Mouse (Mus musculus) gastrocnemius, postnatal 4 days (tissue): ENCODE measurements at regions not wholly inside any gene's neighbourhood (a gene's known extent, or its start where the extent isn't known, plus 50 kb on each side); places are given as distances from the start of the nearest gene placed in this dataset.

ENCODE experiments used
- DNase-seq, 2 experiments: peaks; one replicate each; pipeline ENCODE4 v3.0.0; 2021 to 2022; ENCODE audit warnings: low spot score in 2 of 2, mixed read lengths in 2 of 2

- DNase-seq, result no peak
Measured at GRCm38 (mm10) chr5:120313984-120314383, 117.5 kb upstream of the Lhx5 start.

- DNase-seq, result no peak
Measured at GRCm38 (mm10) chr5:120315116-120315515, 116.4 kb upstream of the Lhx5 start.

DNA sequence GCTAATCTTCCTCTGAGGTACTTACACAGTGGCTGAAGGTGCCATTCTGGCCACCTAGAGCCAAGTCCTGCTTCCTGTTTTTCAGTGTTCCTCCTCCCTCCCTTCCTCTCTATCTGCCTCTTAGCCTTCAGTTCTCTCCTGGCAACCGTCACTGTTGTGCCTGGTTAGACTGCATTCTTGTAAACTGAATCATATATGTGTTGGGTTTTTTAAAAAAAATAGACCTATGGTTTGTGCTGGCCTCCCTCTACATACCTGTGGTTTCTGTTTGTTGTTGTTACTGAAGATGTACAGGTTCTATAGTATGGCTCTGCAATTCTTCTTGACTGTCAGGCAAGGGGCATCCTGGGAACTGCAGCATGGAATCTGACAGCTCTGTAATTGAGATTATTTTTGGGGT lies 112.5 kb upstream of the Lhx5 start:
- no peak for DNase-seq

- no peak for DNase-seq
Measured at GRCm38 (mm10) chr5:120322031-120322731, 109.3 kb upstream of the Lhx5 start.

- DNase-seq, result no peak
Measured at GRCm38 (mm10) chr5:120322732-120323316, 108.7 kb upstream of the Lhx5 start.

- no peak for DNase-seq
Measured at GRCm38 (mm10) chr5:120324111-120324510, 107.4 kb upstream of the Lhx5 start.

- no peak for DNase-seq
Measured at GRCm38 (mm10) chr5:120325386-120325910, 106.1 kb upstream of the Lhx5 start.

- DNase-seq, result peak in 1 of 2 experiments; percentile 19
Measured at GRCm38 (mm10) chr5:120332030-120332429, 99.5 kb upstream of the Lhx5 start.

DNA sequence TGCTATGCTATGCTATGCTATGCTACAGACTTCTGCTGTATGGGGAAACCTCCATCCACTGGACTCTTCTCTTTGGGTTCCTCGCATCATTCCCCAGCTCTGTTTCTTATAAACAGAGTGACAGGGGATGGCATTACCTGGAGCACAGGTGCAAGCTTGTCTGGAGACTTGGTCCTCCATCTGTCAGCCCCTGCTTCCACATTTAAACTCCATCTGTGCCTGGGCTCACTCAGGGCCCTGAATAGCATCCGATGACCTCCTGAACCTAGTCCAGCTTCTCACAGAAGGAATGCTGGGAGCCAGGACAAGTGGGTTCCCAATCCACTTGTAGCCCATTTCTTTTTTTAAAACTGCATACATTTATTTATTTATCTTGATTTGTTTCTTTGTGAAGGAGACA lies 92.3 kb upstream of the Lhx5 start:
- no peak for DNase-seq

DNA sequence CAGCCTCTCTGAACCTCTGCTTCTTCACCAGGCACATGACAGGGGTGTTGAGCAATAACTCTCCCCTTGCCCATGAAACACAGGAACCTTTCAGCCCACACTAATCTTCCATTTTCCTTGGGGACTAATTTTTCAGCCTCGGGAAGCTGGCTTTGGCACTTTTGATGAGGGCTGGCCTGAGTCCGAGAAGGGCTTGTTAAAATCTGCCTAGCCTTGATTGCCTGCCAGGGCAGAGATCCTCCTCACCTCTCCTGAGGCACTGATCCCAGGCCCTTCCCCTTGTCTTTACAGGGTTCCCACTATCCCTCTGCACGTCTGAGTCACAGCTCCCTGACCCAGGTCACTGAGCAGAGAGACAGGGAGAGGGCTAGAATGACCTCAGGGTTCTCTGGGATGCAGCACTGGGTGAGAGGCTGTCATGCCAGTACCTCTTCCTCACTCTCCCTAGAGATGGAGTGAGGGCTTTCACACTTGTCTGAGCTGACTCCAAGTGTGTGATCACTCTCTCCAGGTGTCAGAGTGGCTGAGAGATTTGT lies 90.7 kb upstream of the Lhx5 start:
- DNase-seq, result no peak

DNA sequence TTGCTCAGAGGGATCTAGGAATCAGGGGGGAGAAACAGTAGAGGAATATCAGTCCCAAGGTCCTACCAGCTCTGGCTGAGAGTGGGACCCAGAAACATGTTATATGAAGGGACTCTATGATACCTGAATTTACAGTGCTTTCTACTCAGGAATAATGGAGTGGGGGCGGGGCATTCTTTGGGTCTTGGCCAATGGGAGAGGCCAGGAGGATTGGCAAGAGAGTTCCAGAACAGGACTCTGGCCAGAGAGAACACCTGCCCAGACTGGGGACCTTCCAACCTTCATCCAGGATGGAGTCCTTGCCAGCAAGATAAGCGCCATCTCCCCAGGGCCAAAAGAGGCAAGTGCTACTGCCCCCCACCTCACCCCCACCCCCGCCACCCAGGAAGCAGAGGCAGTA lies 81.0 kb upstream of the Lhx5 start:
- DNase-seq, result no peak

GRCm38 (mm10) chr5:120351827-120352226 lies 79.7 kb upstream of the Lhx5 start:
- no peak for DNase-seq

GRCm38 (mm10) chr5:120353657-120354056 lies 77.8 kb upstream of the Lhx5 start:
- DNase-seq, result no peak

- no peak for DNase-seq
Measured at GRCm38 (mm10) chr5:120356950-120357349, 74.5 kb upstream of the Lhx5 start.

DNA sequence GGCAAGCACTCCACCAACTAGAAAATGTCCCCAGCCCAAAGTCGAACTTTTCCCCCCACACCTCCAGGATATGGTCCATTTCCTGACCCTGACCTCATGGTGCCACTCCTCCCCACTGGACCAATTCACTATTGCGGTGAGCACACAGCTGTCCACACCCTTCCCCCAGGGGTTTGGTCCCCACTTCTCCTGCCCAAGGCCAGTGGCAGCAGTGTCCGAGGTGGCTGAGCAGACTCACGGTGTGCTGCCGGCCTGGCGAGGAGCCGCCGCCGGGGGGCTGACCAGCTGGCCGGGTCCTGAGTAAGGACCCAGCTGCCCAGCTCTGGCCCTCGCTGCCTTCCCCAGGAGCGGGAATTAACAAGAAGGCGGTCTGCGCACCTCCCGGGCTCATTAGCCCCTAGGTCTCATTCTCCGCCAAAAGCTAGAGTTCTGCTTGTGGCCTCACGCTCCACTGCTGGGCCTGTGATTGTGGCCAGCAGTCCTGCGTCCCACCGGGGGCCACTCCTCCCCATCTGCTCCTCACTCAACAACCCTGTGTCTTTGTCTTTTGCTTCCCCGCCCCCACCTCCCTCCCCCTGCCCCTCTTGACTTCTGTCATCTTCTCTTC lies 73.3 kb upstream of the Lhx5 start:
- DNase-seq, result no peak

GRCm38 (mm10) chr5:120365950-120366467 lies 65.5 kb upstream of the Lhx5 start:
- no peak for DNase-seq

DNA sequence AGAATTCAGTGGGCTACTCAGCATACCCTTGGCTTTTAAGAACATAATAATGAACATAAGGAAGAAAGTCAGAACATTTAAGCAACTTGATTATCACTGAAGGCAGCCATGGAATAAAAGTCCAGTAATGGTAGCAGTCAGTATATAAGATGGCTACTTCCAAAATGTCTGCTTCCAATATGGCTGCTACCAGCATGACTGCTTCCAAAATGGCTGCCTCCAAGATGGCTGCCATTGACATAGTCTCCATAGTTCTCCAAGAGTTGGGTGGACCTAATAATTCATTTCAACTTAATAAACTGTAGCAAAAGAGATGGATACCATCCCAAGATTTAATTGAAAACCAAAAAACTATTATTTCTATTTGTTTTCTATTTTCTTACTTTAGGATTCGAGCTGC lies 62.7 kb upstream of the Lhx5 start:
- DNase-seq, result no peak

DNA sequence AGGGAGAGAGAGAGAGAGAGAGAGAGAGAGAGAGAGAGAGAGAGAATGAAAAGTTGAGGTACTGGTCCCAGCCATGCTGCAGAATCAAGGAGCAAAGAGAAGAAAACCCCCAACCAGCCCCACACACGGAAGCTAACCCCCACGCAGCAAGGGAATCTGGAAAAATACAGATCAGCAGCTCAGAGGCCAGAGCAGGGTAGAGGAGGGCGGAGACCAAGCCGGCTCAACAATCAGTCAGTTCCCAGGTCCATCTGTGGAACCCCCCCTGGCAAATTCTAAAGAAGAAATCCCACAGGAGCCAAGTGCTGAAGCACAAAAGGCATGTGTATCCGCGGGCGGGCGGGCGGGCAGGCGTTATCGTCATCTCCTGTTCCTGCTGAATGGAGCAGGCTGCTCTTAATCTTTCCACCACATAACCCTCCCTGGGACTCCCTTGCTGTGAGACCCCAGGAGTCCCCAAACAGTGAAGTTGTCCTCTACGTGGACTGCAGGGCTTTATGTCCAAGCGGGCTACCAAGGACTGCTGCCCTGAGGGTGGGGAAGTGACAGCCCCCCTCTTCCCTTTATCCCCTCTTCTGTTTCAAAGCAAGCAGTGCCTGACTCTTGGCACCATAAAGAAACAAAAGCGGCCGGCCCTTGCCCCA lies 60.2 kb upstream of the Lhx5 start:
- DNase-seq, result no peak

- no peak for DNase-seq
Measured at GRCm38 (mm10) chr5:120373426-120373825, 58.1 kb upstream of the Lhx5 start.
